Mouse (Mus musculus) small intestine, adult 2 months (tissue): ENCODE results near the gene Mrpl50. TPM values are rescaled to one million over a fixed set of nuclear protein-coding genes. Genes with fewer than 3 reads are reported as not detected.
"Not testable (repeated sequence)": the region's sequence is repeated elsewhere in the genome, so short reads cannot be mapped to it uniquely, and the experiment has no call there.

ENCODE experiments used
- H3K27ac ChIP-seq: fragments of 200-500 bp; 2 replicates; pipeline ENCODE4 v1.5.1; 2012; ENCODE audit warnings: low read depth, low read length, control low read depth, inconsistent platforms; ENCODE audit not compliant: insufficient read depth
- H3K27me3 ChIP-seq: fragments of 200-500 bp; 2 replicates; pipeline ENCODE4 v1.6.1; 2012; ENCODE audit warnings: mild to moderate bottlenecking, moderate library complexity, low read length, inconsistent platforms; ENCODE audit not compliant: control insufficient read depth, insufficient read depth
- H3K36me3 ChIP-seq: fragments of 200-500 bp; 2 replicates; pipeline ENCODE4 v1.6.1; 2012; ENCODE audit warnings: mild to moderate bottlenecking, low read length, control low read depth, inconsistent platforms; ENCODE audit not compliant: control insufficient read depth, insufficient read depth
- H3K4me1 ChIP-seq: fragments of 200-500 bp; 2 replicates; pipeline ENCODE4 v1.6.1; 2012; ENCODE audit warnings: low read length, inconsistent platforms, mixed read lengths; ENCODE audit not compliant: control insufficient read depth, insufficient read depth, insufficient read length
- H3K4me3 ChIP-seq: fragments of 200-500 bp; 2 replicates; pipeline ENCODE4 v1.5.1; 2012; ENCODE audit warnings: low read depth, mild to moderate bottlenecking, control low read depth, inconsistent platforms, low read length, moderate library complexity
- CTCF ChIP-seq: fragments of 200-500 bp; IDR thresholded peaks from 2 replicates; pipeline ENCODE4 v1.5.1; 2012; ENCODE audit warnings: low read depth, mild to moderate bottlenecking, control low read depth, inconsistent platforms, low read length, moderate library complexity, mixed read lengths; ENCODE audit not compliant: insufficient replicate concordance, insufficient read length; ENCODE audit errors: extremely low read depth
- POLR2A ChIP-seq: fragments of 200-500 bp; IDR thresholded peaks from 2 replicates; pipeline ENCODE4 v1.6.1; 2012; ENCODE audit warnings: low read depth, mild to moderate bottlenecking, control low read depth, inconsistent platforms, low read length, moderate library complexity
- WGBS: fragments of 180-500 bp; shearing (Covaris S2); methylation state at CpG from one replicate; pipeline ENCODE4 v1.1.7; 2018; 5-methylcytosine and 5-hydroxymethylcytosine counted together
- polyA plus RNA-seq: library from polyadenylated mRNA; depleted of rRNA; stranded (reverse); fragments of >200 nt; gene quantifications from 2 replicates; pipeline ENCODE4 v1.2.3, GENCODE M21; 2012

The Mrpl50 gene
- polyA plus RNA-seq, 1 experiment = 0.98 TPM

DNA sequence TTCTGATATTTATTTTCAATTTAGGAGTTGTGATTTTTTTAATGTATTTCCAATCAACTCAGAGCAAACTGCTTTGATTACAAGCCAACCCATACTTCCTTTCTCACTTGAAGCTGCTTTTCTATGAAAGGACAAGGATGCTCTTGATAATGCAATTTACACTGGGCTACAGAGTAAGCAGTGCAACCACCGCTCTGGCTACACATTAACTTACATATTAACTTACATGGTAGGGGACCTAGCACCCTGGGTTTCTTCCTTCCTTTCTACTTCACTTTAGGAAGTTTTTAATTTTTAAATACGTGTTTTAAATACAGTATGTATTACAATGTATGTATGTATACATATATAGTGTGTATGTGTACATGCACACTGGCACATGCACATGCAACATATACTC lies 11.7 kb downstream of the Mrpl50 start:
- H3K4me1 ChIP-seq = peaks cover 4% of the 10 kb centered on the region; the same call in 1 of the 2 replicates
- no peak overlapping the region for H3K27ac ChIP-seq
- peaks cover 15% of the 10 kb centered on the region for H3K36me3 ChIP-seq
- H3K4me3 ChIP-seq = no peak overlapping the region
- TF ChIP-seq POLR2A (no peak), CTCF (no peak)
- WGBS = 91% methylated on average over 2 of the region's 2 CpGs
- H3K27me3 ChIP-seq = no peaks in the 10 kb centered on the region

- peak within 1 kb of the TSS; percentile 17; the same call in 1 of the 2 replicates for H3K4me3 ChIP-seq
- peaks cover 4% of the 10 kb centered on the region; the same call in 1 of the 2 replicates for H3K4me1 ChIP-seq
- H3K27me3 ChIP-seq = no peaks in the 10 kb centered on the region
- TF ChIP-seq POLR2A = no peak
- TF ChIP-seq CTCF = no peak
- peak within 1 kb of the TSS; percentile 75 for H3K27ac ChIP-seq
- H3K36me3 ChIP-seq = no peaks in the 10 kb centered on the region
- 28% methylated on average over 3 of the region's 3 CpGs for WGBS
Measured at GRCm38 (mm10) chr4:49506386-49506785, 14.5 kb downstream of the Mrpl50 start, which contains the start of gene Baat. TSS of gene Baat (minus strand) at chr4:49506557.

- Histone ChIP-seq H3K4me3 (no peak overlapping the region), H3K27ac (no peak overlapping the region), H3K27me3 (no peaks in the 10 kb centered on the region), H3K36me3 (no peaks in the 10 kb centered on the region), H3K4me1 (peaks cover 4% of the 10 kb centered on the region; the same call in 1 of the 2 replicates)
- WGBS = 63% methylated on average over 1 of the region's 1 CpGs
- TF ChIP-seq POLR2A (no peak), CTCF (no peak)
Measured at GRCm38 (mm10) chr4:49503563-49503962, 17.3 kb downstream of the Mrpl50 start.

GRCm38 (mm10) chr4:49485934-49486650 lies 34.8 kb downstream of the Mrpl50 start:
- Histone ChIP-seq H3K4me1 (peaks cover 14% of the 10 kb centered on the region), H3K27ac (peak overlapping the region; percentile 66)
- not testable (repeated sequence) for H3K4me3 ChIP-seq, H3K27me3 ChIP-seq, H3K36me3 ChIP-seq
- WGBS = 32% methylated on average over 3 of the region's 3 CpGs

DNA sequence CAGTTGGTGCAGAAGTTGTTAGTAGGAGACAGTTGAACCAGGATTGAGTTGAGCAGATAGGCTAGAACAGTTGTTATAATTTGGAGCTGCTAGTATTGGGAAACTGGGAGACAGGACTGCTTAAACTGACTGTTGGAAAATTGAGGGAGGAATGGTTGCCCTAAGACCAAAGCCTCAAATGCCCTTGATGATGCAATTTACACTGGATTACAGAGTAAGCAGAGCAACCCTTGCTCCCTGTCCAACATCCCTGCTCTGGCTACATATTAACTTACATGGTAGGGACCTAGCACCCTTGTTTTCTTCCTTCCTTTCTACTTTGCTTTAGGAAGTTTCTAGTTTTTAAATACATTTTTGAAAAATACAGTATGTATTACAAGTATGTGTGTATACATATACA lies 35.5 kb downstream of the Mrpl50 start:
- no peaks in the 10 kb centered on the region for H3K27me3 ChIP-seq
- peak overlapping the region; percentile 66 for H3K27ac ChIP-seq
- H3K4me3 ChIP-seq = no peak overlapping the region
- peaks cover 16% of the 10 kb centered on the region for H3K4me1 ChIP-seq
- H3K36me3 ChIP-seq = no peaks in the 10 kb centered on the region
- TF ChIP-seq CTCF (no peak), POLR2A (no peak)

DNA sequence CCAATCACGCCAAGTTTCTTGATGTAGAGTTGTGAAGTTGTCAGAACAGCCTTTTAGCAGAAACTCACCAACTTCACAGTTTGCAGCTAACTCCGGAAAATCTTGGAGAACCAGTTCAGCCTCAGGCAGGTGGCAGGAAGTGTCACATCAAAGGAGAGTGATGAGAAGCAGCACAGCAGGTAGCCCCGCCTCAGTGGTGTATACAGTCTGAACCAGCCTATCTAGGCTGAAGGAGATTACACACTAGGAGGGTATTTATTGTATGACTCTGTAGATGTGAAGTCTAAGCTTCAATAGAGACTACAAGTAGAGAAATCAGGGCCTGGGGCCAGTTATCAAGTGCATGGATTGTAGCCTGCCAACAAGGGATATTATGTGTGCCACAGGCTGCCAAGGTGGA lies 40.0 kb downstream of the Mrpl50 start:
- Histone ChIP-seq H3K27ac (peak overlapping the region; percentile 85), H3K4me1 (peaks cover 16% of the 10 kb centered on the region), H3K27me3 (no peaks in the 10 kb centered on the region), H3K4me3 (peak overlapping the region; percentile 69; the same call in 1 of the 2 replicates), H3K36me3 (peaks cover 4% of the 10 kb centered on the region; the same call in 1 of the 2 replicates)
- 22% methylated on average over 3 of the region's 3 CpGs for WGBS
- no peak for TF ChIP-seq POLR2A
- no peak for TF ChIP-seq CTCF

DNA sequence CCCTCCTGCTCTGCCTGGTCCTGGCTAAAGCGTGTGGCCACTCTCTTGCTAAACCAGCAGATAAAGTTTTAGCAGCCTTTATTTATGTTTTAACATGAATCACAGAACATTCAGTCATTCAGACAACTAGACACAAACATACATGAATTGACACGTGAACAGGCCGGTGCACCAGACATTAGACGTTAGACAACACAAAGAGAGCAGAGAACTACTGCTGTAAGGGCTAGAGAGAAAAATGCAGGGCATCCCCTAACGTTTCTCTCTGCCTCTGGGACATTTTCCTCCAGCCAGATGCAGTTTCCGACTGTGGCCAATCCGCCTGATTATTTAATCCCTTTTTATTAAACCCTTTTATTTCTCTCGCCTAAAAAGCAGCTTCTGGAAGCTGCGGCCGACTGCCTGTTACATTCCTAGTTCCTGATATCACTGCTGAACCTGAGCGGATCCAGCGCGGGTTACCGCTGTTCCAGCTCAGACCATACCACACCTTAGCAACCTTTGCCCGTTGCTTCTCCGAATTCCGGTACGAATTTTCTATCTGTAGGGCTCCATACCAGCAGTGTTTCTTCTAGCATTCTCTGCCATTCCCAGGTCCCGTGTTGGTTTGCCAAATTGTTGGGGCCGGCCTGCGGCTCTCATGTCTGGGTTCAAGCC lies 40.7 kb downstream of the Mrpl50 start:
- H3K27me3 ChIP-seq = no peaks in the 10 kb centered on the region
- 15% methylated on average over 21 of the region's 21 CpGs for WGBS
- no peak for TF ChIP-seq CTCF
- peak; percentile 29; the same call in 1 of the 2 replicates for TF ChIP-seq POLR2A
- H3K4me1 ChIP-seq = peaks cover 14% of the 10 kb centered on the region; the same call in 1 of the 2 replicates
- H3K36me3 ChIP-seq = peaks cover 4% of the 10 kb centered on the region; the same call in 1 of the 2 replicates
- peak overlapping the region; percentile 85 for H3K27ac ChIP-seq
- peak overlapping the region; percentile 69 for H3K4me3 ChIP-seq

DNA sequence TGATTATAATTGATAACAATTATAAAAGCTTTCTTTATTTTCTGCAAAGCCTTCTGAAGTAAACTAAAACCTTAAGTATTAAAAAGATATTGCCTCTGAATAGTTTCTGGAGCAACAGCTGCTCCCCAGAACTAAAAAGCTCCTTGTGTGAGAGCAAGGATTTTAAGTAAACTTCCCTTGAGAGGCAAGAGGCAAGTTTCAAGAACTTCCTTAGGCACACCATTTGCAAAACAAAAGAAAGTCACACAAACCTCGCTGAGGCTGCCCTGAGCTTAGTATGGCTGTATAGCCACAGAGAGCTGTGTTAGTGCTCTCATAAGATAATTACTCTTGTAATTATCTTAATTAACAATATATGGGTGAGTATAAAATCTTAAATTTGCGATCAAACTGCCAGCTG lies 41.9 kb downstream of the Mrpl50 start:
- not testable (repeated sequence) for H3K27me3 ChIP-seq, H3K4me3 ChIP-seq, H3K36me3 ChIP-seq
- peak overlapping the region; percentile 45; the same call in 1 of the 2 replicates for H3K27ac ChIP-seq
- H3K4me1 ChIP-seq = peaks cover 18% of the 10 kb centered on the region; the same call in 1 of the 2 replicates
- WGBS = 12% methylated on average over 2 of the region's 2 CpGs
